Mouse (Mus musculus) embryonic facial prominence, embryonic 15.5 days (tissue): ENCODE measurements around the gene Cdkl3. TPM values are rescaled to one million over a fixed set of nuclear protein-coding genes. Genes with fewer than 3 reads are reported as not detected.

Experiments
- ATAC-seq: fragments of 200-750 bp; cut with Nextera tagmentation; 2 replicates; pipeline ENCODE4 v1.8.0; 2017; ENCODE audit warnings: low read depth, moderate TSS enrichment; ENCODE audit not compliant: insufficient number of reproducible peaks, low FRiP score, low TSS enrichment
- H3K27ac ChIP-seq: fragments of 300-500 bp; sonication (generic); replicated peaks from 2 replicates; pipeline ENCODE4 v1.5.1; 2015; ENCODE audit warnings: mild to moderate bottlenecking, inconsistent platforms
- H3K27me3 ChIP-seq: fragments of 300-500 bp; sonication (generic); 2 replicates; pipeline ENCODE4 v1.6.1; 2015; ENCODE audit warnings: inconsistent platforms
- H3K36me3 ChIP-seq: fragments of 300-500 bp; sonication (generic); 2 replicates; pipeline ENCODE4 v1.6.1; 2015; ENCODE audit warnings: mild to moderate bottlenecking, inconsistent platforms
- H3K4me1 ChIP-seq: fragments of 300-500 bp; sonication (generic); 2 replicates; pipeline ENCODE4 v1.6.1; 2015; ENCODE audit warnings: inconsistent platforms
- H3K4me2 ChIP-seq: fragments of 300-500 bp; sonication (generic); replicated peaks from 2 replicates; pipeline ENCODE4 v1.6.1; 2015; ENCODE audit warnings: mild to moderate bottlenecking, inconsistent platforms
- H3K4me3 ChIP-seq: fragments of 300-500 bp; sonication (generic); replicated peaks from 2 replicates; pipeline ENCODE4 v1.5.1; 2015; ENCODE audit warnings: mild to moderate bottlenecking, inconsistent platforms
- H3K9ac ChIP-seq: fragments of 300-500 bp; sonication (generic); 2 replicates; pipeline ENCODE4 v1.6.1; 2015; ENCODE audit warnings: inconsistent platforms
- H3K9me3 ChIP-seq: fragments of 300-500 bp; sonication (generic); replicated peaks from 2 replicates; pipeline ENCODE4 v1.6.1; 2016; ENCODE audit warnings: inconsistent platforms
- WGBS: fragments of 180-500 bp; shearing (Covaris S2); methylation state at CpG from one replicate; pipeline ENCODE4 v1.1.7; 2015; 5-methylcytosine and 5-hydroxymethylcytosine counted together
- polyA plus RNA-seq: library from polyadenylated mRNA; unstranded; fragments of >200 nt; fragmentation: Nextera tagmentation; extraction: Ambion mirVana; gene quantifications from 2 replicates; pipeline ENCODE4 v1.2.1, GENCODE M21; 2015

Gene Cdkl3
- 11.9 and 12.3 TPM in 2 replicates for polyA plus RNA-seq

GRCm38 (mm10) chr11:52003772-52004528 lies at the start of gene Cdkl3:
Cdkl3 (plus strand) TSS chr11:52004221.
- Histone ChIP-seq H3K9me3 (no peaks in the 10 kb centered on the region), H3K4me1 (peaks cover 22% of the 10 kb centered on the region), H3K4me2 (peak within 1 kb of the TSS; percentile 59), H3K36me3 (no peaks in the 10 kb centered on the region), H3K27me3 (no peaks in the 10 kb centered on the region), H3K27ac (peak within 1 kb of the TSS; percentile 95), H3K4me3 (peak within 1 kb of the TSS; percentile 70), H3K9ac (peak within 1 kb of the TSS; percentile 62)
- under 1% methylated on average over 51 of the region's 51 CpGs for WGBS
- peak; percentile 88 for ATAC-seq

DNA sequence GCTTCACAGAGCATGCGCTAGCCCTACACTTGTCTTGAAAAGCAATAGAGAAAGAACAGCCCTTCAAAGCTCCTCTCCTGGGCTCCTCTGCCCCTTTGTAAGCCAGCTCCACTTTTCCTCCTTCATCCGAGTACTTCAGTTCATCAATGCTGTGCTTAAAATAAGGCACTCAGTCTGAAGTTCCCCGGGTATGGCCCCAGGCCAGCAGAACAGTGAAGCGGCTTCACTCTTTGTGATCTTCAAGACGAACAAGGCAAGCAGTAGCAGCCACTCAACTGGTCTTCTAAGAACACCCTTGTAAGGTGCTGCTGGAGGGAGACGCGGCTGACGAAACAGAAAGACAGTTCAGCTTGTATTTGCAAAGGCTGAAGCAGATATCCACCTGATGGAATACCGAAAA lies 47.9 kb upstream of the Cdkl3 start:
- ATAC-seq, result no peak
- H3K4me1 ChIP-seq, result no peaks in the 10 kb centered on the region
- no peak overlapping the region for H3K4me2 ChIP-seq
- no peaks in the 10 kb centered on the region for H3K27me3 ChIP-seq
- no peaks in the 10 kb centered on the region for H3K36me3 ChIP-seq
- WGBS, result 60% methylated on average over 9 of the region's 9 CpGs
- no peak overlapping the region for H3K27ac ChIP-seq
- H3K9me3 ChIP-seq, result no peaks in the 10 kb centered on the region
- H3K4me3 ChIP-seq, result no peak overlapping the region
- no peak overlapping the region for H3K9ac ChIP-seq

GRCm38 (mm10) chr11:51957760-51958159 lies 46.3 kb upstream of the Cdkl3 start:
- Histone ChIP-seq H3K9me3 (no peaks in the 10 kb centered on the region), H3K4me1 (0 out of 2 replicates have a peak, but pooled peaks cover 4% of the 10 kb centered on the region), H3K27ac (no peak overlapping the region), H3K4me2 (no peak overlapping the region), H3K36me3 (no peaks in the 10 kb centered on the region), H3K27me3 (no peaks in the 10 kb centered on the region), H3K4me3 (no peak overlapping the region), H3K9ac (no peak overlapping the region)
- no peak for ATAC-seq
- WGBS, result 84% methylated on average over 4 of the region's 4 CpGs

GRCm38 (mm10) chr11:51959511-51959910 lies 44.5 kb upstream of the Cdkl3 start:
- no peaks in the 10 kb centered on the region for H3K36me3 ChIP-seq
- H3K9ac ChIP-seq, result no peak overlapping the region
- no peak overlapping the region for H3K4me2 ChIP-seq
- ATAC-seq, result no peak
- no peak overlapping the region for H3K4me3 ChIP-seq
- 60% methylated on average over 5 of the region's 5 CpGs for WGBS
- H3K9me3 ChIP-seq, result no peaks in the 10 kb centered on the region
- H3K27ac ChIP-seq, result no peak overlapping the region
- 0 out of 2 replicates have a peak, but pooled peaks cover 4% of the 10 kb centered on the region for H3K4me1 ChIP-seq
- H3K27me3 ChIP-seq, result no peaks in the 10 kb centered on the region

GRCm38 (mm10) chr11:51960061-51960460 lies 44.0 kb upstream of the Cdkl3 start:
- no peaks in the 10 kb centered on the region for H3K27me3 ChIP-seq
- no peak overlapping the region for H3K9ac ChIP-seq
- 85% methylated on average over 4 of the region's 4 CpGs for WGBS

GRCm38 (mm10) chr11:51960967-51961471 lies 43.0 kb upstream of the Cdkl3 start:
- H3K36me3 ChIP-seq, result no peaks in the 10 kb centered on the region
- no peak overlapping the region for H3K9ac ChIP-seq
- 51% methylated on average over 11 of the region's 11 CpGs for WGBS
- H3K27me3 ChIP-seq, result no peaks in the 10 kb centered on the region
- ATAC-seq, result peak; percentile 11; the same call in 1 of the 2 replicates
- no peak overlapping the region for H3K27ac ChIP-seq
- H3K4me1 ChIP-seq, result 0 out of 2 replicates have a peak, but pooled peaks cover 4% of the 10 kb centered on the region
- H3K4me2 ChIP-seq, result no peak overlapping the region
- no peak overlapping the region for H3K4me3 ChIP-seq
- H3K9me3 ChIP-seq, result no peaks in the 10 kb centered on the region

More at GRCm38 (mm10) chr11:51960061-51960460, 44.0 kb upstream of the Cdkl3 start:
- Histone ChIP-seq H3K9me3 (no peaks in the 10 kb centered on the region), H3K4me3 (no peak overlapping the region), H3K27ac (no peak overlapping the region), H3K4me1 (0 out of 2 replicates have a peak, but pooled peaks cover 4% of the 10 kb centered on the region), H3K4me2 (no peak overlapping the region), H3K36me3 (no peaks in the 10 kb centered on the region)
- ATAC-seq, result no peak

DNA sequence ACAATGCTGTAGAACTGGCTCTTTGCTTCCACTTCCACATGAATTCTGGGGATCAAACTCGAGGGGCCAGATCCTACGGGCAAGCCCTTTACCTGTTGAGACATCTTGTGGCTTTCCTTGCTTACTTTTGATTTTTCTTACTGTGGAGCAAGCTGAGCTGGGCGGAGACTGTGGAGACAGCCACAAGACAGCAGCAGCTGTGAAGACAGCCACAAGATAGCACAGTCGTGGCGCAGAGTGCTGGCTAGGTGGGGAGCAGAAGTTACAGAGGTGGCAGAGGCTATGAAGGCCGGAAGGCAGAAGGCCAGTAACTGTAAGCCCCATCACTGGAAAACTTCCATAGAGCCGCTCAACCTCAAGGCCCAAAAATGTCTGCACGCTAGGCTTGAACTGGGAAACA lies 42.3 kb upstream of the Cdkl3 start:
- Histone ChIP-seq H3K27me3 (no peaks in the 10 kb centered on the region), H3K27ac (no peak overlapping the region), H3K9me3 (no peaks in the 10 kb centered on the region), H3K4me2 (no peak overlapping the region), H3K4me1 (0 out of 2 replicates have a peak, but pooled peaks cover 4% of the 10 kb centered on the region), H3K36me3 (no peaks in the 10 kb centered on the region), H3K9ac (no peak overlapping the region), H3K4me3 (no peak overlapping the region)
- ATAC-seq, result no peak
- WGBS, result 82% methylated on average over 8 of the region's 8 CpGs

DNA sequence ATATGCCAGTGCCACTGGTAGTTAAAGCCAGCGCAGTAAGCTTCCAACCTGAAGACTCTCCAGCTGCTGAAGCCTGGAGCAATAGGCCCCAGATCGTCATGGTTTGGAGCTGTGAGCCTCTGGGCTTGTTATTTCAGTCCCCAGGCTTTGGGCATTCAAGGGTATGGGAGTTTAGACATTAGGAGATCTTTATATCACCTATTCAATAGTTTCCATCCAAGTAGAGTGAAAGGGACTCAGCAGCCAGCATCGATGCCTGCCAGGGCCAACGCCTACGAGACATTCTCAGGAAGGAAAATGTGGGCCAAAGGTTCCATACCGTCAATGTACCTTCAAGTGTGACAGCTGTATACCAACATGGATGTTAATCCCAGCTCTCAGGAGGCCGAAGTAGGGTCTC lies 41.7 kb upstream of the Cdkl3 start:
- 89% methylated on average over 7 of the region's 7 CpGs for WGBS
- 0 out of 2 replicates have a peak, but pooled peaks cover 4% of the 10 kb centered on the region for H3K4me1 ChIP-seq
- H3K4me3 ChIP-seq, result no peak overlapping the region
- no peaks in the 10 kb centered on the region for H3K36me3 ChIP-seq
- H3K9ac ChIP-seq, result no peak overlapping the region
- no peak overlapping the region for H3K27ac ChIP-seq
- no peaks in the 10 kb centered on the region for H3K9me3 ChIP-seq
- no peaks in the 10 kb centered on the region for H3K27me3 ChIP-seq
- H3K4me2 ChIP-seq, result no peak overlapping the region
- ATAC-seq, result no peak

DNA sequence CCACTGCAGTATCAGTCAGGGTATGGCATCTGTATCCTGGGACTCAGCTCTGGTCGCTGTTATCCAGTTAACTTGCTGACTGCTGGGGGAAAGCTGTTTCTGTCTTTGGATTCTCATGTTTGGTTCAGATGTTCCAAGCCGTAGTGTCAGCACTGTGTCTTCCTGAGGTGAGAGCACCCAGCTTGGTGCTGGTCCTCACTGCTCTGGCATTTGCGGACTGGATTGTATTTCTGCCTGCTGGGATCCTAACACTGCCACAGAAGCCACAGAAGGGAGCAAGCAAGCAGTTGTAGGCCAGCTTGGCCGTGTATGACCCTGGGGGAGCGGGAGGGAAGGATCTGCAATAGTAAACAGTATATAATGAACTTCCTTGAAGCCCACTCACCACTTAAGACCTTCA lies 37.4 kb upstream of the Cdkl3 start:
- Histone ChIP-seq H3K4me1 (peaks cover 12% of the 10 kb centered on the region), H3K36me3 (peaks cover 16% of the 10 kb centered on the region; the same call in 1 of the 2 replicates), H3K4me3 (no peak overlapping the region), H3K4me2 (no peak overlapping the region), H3K27me3 (no peaks in the 10 kb centered on the region), H3K9me3 (no peaks in the 10 kb centered on the region), H3K9ac (no peak overlapping the region), H3K27ac (no peak overlapping the region)
- ATAC-seq, result no peak
- 82% methylated on average over 5 of the region's 5 CpGs for WGBS

GRCm38 (mm10) chr11:51967443-51968401 lies 36.3 kb upstream of the Cdkl3 start, which contains the start of gene Cdkn2aipnl:
Cdkn2aipnl (plus strand) TSS chr11:51967661.
- Histone ChIP-seq H3K4me2 (peak within 1 kb of the TSS; percentile 86), H3K4me3 (peak within 1 kb of the TSS; percentile 70), H3K27ac (peak within 1 kb of the TSS; percentile 59), H3K27me3 (no peaks in the 10 kb centered on the region), H3K9ac (peak within 1 kb of the TSS; percentile 74), H3K4me1 (peaks cover 11% of the 10 kb centered on the region), H3K9me3 (no peaks in the 10 kb centered on the region), H3K36me3 (peaks cover 27% of the 10 kb centered on the region)
- ATAC-seq, result peak; percentile 88
- WGBS, result 2% methylated on average over 63 of the region's 63 CpGs

- 91% methylated on average over 9 of the region's 9 CpGs for WGBS
- Histone ChIP-seq H3K4me1 (peaks cover 11% of the 10 kb centered on the region), H3K27me3 (no peaks in the 10 kb centered on the region), H3K9ac (no peak overlapping the region), H3K36me3 (peaks cover 36% of the 10 kb centered on the region), H3K4me3 (no peak overlapping the region), H3K4me2 (no peak overlapping the region), H3K27ac (no peak overlapping the region), H3K9me3 (no peaks in the 10 kb centered on the region)
- no peak for ATAC-seq
Measured at GRCm38 (mm10) chr11:51968896-51969295, 35.1 kb upstream of the Cdkl3 start.
